Mouse (Mus musculus): ENCODE measurements at regions not wholly inside any gene's neighbourhood (a gene's known extent, or its start where the extent isn't known, plus 50 kb on each side); places are given as distances from the start of the nearest gene placed in this dataset.
A peak's percentile ranks its signal among the peaks of the same experiment; 100 is the strongest.

- WGBS: 31% methylated on average over 3 of the region's 3 CpGs
- H3K9me3 ChIP-seq (ENCODE audit: control insufficient read depth, low read length): no peaks in the 10 kb centered on the region
- H3K4me2 ChIP-seq (ENCODE audit: low read depth, low read length): no peak overlapping the region
- no peak overlapping the region for H3K27ac ChIP-seq (ENCODE audit: low read depth, low read length)
- ATAC-seq (ENCODE audit: low read depth): peak; percentile 76; the same call in 1 of the 2 replicates
- H3K4me3 ChIP-seq (ENCODE audit: low read depth, low read length): no peak overlapping the region
- H3K4me1 ChIP-seq (ENCODE audit: control insufficient read depth, insufficient read depth, low read length): no peaks in the 10 kb centered on the region
- no peaks in the 10 kb centered on the region for H3K27me3 ChIP-seq (ENCODE audit: control insufficient read depth, insufficient read depth, low read length)
- no peak overlapping the region for H3K9ac ChIP-seq (replicated peaks; ENCODE audit: low read depth, low read length)
- no peaks in the 10 kb centered on the region for H3K36me3 ChIP-seq (ENCODE audit: control insufficient read depth, insufficient read depth, low read length)
These were observed 75.5 kb upstream of the Stxbp5 start for GRCm38 (mm10) chr10:9976424-9976823.
